Mouse (Mus musculus) spleen, postnatal 10 days (tissue): Measurements from ENCODE around the gene St3gal4.
"Not testable (repeated sequence)": the region's sequence is repeated elsewhere in the genome, so short reads cannot be mapped to it uniquely, and the experiment has no call there.

Source experiments
- DNase-seq, 2 experiments: peaks; one replicate each; pipeline ENCODE4 v3.0.0; 2021 to 2022; ENCODE audit warnings: low spot score in 2 of 2

Gene St3gal4

DNA sequence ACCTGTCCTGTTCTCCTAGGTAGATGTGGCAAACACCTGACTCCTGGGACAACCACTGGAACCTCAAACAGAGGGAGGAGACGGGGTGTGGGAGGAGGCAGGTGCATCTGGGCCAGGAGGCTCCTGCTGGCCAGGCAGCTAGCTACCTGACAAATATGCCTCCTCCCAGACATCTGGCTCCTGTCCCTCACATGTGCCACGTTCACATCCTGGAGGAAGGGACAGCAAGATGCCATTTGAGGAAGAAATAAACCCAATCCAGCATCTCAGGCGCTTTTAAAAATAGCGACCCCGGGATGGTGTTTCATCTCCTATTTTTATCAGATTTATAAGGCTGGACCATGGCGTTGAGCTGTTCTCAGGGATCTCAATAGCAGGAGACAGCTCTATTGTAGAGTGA is at the start of gene St3gal4:
St3gal4 (minus strand) TSS at position 101 of the 400 bp plus-strand sequence.
- no peak for DNase-seq

DNA sequence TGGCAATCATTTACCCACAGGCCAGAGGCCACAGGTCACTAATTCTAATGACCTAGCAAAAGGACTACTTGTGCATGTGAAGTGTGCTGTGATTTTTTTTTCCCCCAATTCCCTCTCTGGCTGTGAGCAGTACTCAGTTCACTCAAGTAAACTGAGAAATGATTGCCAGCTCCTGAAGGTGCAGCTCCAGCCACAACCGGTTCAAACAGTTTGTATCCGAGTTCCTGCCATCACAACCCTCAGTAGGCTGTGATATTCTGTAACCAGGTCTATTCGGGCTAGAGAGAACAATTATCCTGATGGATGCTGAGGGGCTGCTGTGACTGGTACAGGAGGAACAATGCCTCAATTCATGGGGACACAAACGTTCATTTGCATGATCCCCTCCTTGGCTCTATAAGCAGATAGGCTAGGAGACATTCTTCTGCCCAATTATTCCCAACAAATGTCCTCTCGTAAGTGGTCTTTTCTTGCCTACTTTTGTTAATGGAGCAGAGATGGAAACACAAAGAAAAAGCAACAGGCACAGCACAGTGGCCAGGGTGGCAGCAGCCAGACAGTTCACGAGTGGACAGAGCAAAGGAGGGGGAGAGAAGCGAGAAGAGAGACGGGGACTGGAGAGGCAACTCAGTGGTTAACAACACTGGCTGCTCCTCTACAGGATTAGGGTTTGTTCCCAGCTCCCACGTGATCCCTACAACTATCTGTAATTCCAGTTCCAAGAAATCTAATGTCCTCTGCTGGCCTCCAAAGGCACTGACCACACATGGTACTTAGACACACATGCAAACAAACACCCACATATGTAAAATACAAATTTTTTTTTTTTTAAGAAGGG is 47.9 kb upstream of the St3gal4 start:
- no peak for DNase-seq

DNA sequence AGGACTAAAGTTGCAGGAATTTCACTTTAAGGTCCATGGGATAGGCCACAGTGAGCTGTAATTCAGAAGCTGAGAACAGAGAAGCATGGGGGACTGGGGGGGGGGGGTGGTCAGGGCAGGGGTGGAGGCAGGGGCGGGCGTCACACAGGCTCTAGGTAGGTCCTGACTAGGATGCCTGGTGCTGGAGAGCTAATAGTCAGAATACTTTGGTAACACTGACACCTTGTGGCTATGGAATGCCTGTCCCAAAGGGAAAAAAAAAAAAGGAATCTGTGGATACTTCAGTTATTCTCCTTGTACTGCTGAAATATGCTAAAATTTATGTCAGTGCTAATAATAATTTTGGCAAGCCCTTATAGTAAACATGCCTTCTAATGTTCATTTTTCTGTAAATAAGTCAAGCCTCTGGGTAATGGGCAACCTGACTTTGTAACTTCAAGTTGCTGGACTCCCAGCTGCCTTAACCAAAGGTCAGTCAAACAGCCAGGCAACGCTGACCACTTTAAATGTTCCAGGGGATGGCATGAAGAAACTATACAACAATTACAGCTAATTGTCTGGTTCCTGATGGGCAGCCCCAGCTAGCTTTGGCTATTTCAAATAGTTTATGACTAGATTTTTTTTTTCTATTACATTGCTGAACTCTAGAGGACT is 47.2 kb upstream of the St3gal4 start:
- DNase-seq = no peak

DNA sequence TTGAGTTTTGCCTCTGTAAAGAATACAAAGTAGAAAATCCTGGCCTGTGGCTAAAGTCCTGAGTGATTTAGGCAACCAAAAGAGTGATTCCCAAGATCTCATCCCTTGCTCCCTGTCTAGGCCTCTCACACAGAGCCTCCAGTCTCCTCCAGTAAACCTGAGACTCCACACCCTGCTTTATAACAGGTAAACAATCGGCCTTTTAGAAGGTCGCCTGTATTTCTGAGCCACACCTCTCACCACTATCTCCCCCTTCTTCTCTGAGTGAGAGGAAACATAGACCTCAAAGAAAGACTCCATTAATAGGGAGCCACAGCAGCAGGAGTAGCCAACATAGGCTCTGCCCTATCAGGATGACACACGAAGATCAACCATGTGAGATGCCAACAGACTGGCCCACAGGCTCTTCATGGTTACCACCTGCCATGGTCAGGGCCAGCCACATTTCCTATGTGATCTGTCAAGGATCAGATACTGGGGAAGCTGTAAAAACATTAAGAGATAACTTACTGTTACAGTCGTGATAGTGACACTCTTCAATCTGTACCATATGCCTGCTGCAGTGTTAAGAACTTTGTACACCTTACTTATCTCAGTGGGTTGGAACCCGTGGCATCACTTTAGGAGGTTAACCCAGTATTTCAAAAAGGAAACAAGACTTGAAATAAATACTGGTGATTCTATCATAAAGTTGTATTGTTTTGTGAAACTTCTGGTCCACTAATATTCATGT is 45.2 kb upstream of the St3gal4 start:
- DNase-seq = no peak

DNA sequence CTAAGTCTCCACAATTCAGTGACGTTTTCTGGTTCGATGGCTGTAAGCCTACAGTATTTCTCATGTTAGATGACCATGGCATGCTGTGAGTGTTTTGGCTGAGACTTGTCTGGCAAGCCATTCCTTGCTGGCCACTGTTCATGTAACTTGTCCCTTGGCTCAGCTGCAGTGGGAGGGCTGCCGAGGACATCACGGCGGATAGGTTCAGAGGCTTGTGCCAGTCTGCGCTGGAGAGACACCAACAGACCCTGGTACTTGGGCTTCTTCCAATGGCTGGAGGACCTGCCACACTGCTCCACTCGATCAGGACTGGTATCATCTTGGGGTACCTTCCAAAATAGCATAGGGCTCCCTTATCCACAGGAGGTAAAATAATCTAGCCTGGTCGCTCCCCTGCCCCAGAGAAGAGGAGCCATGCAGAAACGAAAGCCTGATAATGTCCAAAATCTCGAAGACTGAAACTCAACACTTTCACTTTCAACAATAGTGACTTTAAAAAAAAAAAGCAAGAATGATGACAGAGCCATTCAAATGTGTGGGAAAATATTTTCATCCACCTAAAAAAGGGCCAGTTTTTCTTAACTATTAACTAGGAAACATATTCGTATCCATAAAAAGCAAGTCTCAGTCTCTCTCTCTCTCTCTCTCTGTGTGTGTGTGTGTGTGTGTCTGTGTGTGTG is 44.1 kb upstream of the St3gal4 start:
- DNase-seq = no peak

DNA sequence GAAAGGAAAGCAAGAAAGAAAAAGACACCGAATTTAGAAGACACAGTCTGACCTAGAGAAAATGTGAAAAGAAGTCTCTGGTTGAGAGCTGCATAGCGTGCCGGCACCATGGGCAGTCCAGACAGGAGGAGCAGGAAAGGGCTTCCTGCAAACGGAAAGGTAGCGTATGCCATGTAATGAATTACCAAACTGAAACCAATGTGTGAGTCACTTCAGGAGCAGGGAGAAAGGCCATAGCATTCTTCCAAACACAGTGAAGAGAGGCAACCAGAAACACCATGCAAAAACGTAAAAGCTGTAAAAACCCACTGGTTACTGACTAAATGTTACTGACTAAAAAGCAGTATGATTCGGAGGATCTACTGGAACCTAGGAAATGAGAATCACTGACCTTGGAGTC is 42.7 kb upstream of the St3gal4 start:
- no peak for DNase-seq

DNA sequence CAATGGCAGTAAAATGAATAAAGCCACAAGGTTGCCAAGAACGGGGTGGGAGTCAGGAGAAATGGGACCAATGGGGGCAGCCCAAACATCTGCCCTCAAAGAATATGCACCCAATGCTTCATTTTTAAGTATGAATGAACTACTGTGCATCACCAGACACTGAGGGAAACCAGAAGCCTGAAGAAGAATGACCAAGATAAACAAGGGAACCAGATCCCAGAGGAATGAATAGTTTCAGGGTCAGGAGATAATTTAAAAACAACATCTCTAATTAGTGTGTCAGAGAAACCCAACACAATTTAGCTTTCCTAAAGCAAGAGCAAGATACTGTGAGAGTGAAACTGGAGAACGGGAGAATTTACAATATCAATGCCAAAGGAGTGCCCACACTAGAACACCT is 41.6 kb upstream of the St3gal4 start:
- no peak for DNase-seq

DNA sequence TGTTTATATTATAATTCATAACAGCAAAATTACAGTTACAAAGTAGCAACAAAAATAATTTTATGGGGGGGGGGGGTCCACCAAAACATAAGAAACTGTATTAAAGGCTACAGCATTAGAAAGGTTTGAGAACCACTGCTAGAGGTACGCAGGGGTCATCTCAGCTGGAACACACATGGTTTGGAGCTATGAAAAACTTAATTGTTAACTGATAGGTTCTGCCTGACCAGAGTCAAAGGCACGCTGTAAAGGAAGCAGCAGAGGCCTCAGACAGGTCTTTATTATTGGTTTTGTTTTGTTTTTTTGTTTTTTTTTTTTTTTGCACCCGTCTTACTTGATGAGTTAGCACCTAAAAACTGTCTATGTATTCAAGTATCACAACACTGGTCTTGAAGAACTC is 39.4 kb upstream of the St3gal4 start:
- DNase-seq = no peak

DNA sequence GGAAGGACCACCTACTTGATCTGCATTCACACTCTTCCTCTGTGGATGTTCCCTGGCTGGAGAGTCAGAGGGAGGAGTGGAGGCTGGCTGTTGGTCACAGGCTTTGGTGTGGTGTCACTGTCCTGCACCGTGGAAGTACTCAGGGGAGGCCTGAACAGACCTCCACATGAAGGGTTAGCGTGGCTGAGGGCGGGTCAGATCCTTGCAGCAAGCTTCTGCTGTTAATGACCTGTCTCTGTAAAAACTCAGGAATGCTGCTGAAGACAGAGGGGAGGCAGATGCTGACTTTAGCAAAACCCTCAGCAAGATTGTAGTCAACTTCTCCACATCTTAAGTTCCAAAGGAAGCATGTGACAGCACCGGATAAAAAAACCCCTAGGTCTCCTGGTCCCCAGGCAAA is 37.8 kb upstream of the St3gal4 start:
- DNase-seq = no peak

DNA sequence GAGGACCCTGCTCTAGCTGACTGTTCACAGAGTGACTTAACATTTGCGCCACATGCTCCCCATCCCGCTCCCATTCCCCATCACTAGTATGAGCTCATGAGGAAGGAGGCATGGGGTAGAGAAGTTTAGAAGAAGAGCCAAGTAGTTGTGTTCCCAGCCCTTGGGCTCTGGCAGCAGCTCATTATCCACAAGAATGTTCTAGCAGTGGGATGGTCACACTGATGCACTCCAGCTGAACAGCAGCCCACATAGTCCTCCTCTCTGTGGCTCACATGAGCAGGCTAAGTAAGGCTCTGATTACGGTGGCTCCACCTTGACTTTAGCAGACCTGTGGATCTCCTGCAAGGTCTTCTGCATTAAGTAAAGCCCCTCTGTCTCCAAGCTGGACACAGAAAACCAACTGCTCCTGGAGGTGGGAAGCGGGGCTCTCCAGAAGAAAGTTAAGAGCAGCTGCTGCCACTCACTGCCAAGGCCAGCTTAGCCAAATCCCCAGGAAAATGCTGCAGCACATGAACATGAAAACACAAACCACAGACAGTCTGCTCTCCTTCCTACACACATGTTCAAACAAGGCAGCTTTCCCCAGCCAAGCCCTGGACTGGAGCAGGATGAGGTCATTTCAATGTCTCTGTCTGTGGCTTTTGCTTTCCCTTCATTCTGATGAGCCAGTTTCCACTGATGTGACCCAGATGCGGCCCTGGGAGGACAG is 37.1 kb upstream of the St3gal4 start:
- no peak for DNase-seq

DNA sequence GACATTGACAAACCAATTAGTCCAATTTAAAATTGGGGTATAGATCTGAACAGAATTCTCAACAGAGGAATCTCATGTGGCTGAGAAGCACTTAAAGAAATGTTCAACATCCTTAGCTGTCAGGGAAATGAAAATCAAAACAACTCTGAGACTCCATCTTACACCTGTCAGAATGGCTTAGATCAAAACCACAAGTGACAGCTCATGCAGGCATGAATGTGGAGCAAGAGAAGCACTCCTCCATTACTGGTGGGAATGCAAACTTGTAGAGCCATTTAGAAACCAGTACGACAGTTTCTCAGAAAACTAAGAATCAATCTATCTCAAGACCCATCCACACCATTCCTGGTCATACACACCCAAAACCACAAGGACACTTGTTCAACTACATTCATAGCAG is 33.9 kb upstream of the St3gal4 start:
- DNase-seq = no peak

DNA sequence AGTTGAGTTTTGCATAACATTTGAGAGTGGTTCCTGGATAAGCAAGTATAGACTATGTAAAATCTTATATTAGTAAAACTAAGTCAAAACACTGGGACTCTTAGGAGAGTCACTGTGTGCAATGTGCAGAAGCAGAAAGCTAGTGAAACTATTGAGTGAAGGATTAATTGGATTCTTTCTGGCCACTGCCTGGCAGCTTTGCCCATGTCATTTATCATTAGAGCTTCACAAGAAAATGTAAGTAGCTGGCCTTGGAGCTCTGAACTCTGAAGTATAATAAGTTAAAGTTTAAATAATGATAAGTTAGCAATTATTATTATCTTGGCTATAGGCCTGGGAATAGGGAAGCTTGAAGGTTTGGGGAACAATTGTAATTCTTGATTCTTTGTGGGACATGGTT is 29.8 kb upstream of the St3gal4 start:
- DNase-seq = not testable (repeated sequence)

DNA sequence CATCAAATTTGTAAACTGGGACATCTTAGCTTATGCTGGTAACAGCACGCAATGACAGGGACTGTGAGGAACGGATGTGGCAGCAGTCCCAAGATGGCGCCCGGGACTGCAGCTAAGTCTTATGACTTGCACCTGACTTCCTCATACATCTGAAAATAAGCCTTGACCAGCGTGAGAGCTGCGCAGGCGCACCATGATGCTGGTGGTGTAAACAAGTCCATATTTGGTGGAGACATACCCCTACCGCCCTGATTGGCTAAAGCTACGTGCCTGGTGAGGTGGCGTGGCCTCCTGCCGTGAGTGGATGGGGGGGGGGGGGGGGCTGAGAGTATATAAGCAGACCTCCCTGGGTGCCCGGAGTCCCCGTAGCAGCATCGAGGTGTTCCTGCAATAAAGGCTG is 28.2 kb upstream of the St3gal4 start:
- not testable (repeated sequence) for DNase-seq

DNA sequence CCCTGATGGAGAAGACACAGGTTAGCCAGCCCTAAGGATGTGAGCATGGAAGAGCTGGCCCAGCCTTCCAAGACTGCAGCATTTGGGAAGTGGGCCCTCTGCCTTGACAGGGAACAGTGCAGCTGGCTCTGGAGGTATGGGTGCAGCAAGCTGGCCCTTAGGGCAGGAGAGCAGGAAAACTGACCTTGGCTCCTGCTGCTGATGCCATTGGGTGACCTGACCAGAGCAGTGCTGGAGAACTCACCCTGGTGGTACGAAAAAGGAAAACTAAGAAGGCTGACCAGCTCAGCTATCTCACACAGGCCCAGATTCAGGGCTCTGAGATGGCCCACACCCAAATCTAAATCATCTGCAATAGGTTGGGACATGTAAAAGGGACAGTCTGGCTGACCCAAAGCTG is 26.8 kb upstream of the St3gal4 start:
- no peak for DNase-seq

DNA sequence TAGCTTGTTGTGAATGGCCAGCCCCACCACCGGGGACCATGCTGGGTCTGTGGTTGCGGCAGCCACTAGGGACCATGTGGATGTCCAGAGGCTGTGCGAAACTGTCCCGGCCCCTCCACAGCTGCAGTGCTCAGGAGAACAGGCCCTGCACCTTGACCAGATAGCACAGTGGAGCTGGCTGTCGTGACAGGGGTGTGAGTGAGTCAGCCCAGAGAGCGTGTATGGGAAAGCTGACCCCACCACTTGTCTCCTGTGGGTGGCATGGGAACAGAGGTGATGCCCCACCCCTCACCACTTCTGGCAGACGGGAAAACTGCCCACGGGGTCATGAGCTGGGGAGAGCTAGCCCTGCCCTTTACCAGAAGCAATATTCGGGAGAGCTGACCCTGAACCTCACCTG is 26.1 kb upstream of the St3gal4 start:
- no peak for DNase-seq

DNA sequence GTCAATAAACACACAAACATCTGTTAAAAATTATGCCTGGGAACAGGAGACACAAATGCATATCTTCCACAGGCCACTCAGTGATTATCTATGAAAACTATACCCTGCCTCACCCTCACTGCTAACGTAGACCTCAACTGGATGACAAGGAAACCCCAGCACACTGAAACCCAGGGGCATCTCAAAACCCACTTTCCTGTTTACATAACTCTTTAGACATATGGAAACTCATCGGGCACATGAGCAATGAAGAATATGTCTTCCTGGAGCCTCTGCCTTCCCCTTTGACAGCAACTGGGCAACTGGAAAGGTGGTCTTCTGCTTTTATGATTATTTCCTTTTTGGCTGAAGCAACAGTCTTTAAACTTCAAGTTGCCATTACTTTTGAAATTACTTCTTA is 23.2 kb upstream of the St3gal4 start:
- DNase-seq = no peak

DNA sequence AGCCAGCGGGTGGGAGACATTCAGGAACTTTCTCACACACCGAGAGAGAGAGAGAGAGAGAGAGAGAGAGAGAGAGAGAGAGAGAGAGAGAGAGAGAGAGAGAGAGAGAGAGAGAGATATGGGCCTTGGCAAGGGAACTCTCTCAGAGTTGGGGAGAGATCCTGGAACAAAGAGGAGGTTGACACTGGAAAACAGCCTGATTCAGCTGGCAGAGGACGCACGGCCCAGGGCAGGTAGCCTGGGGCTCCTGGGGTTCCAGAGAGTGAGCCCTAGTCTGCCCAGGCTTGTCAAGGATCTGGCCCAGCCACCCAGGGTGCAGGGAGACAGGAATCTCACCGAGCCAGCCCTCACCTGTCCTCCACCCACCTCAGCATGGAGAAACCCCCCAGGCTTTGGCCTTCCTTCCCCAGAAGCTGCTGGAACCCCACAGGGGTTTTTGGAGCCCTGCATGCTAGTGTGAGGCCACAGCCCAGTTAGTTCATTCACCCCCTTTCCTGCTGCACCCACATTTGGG is 20.2 kb upstream of the St3gal4 start:
- no peak for DNase-seq

DNA sequence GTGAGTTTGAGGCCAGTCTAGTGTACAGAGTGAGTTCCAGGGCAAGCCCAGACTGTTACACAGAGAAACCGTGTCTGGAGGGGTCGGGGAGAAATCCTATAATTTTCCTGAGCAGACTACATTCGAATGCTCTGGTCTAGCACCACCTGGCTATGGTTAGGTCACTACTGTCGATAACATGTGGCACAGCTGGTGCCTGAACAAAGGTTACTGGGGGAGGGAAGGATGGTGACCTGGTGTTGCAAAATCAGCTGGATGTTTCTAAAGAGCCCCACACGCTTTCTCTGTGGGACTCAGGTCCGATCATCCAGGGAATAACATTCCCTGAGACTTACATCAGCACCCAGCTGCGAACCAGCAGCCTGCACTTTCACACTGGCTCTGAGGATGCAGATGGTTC is 19.0 kb upstream of the St3gal4 start:
- no peak for DNase-seq

DNA sequence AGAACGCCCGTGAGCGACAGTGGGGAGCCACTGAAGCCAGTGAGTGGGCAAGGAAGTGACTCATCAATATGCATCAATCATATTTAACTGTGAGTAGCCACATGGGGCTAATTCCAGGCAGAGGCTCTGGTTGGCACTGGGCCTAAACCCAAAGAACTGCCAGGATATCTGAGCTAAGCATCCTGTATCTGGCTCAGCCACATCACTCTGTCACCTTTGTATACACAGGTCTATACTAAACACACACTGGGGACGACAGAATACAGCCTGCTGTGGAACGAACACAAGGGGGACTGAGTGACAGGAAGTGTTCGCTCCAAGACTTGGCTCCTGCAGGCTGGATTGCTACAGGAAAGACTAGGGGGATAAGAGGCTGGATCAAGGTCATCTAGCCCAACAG is 16.5 kb upstream of the St3gal4 start:
- DNase-seq = no peak

DNA sequence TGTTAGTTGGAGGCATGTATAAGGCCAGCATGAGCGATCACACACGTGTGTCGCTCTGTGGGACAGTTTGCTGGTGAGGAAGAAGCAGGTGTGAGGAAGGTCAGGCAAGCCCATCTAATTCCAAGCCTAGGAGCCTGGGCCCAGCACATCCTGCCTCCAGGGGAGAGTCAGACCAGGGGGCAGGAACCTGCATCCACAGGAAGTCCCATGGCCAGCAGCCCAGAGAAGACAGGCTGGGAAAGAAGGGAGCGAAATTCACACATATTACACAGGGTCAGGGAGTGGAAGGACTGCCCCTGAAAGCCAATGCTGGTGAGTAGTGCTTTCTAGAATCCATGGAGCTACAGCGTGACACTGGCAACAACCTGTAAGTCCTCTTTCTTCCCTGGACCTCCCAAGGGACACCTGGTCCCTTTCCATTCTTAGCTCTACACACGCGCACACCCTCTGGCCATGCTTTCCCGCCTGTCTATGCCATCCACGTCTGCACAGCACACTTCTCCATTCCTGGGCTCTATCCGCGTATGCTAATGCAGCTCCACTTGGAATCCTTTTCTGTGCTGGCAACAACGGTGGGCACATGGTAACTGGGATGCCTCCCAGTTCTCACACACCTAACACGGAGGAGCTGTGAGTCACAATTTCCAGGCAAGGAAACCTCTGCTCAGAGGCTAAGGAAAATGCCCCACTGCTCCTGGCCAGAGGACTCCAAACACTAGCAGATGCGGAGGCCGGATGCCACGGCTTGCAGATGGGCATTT is 12.7 kb upstream of the St3gal4 start:
- no peak for DNase-seq

DNA sequence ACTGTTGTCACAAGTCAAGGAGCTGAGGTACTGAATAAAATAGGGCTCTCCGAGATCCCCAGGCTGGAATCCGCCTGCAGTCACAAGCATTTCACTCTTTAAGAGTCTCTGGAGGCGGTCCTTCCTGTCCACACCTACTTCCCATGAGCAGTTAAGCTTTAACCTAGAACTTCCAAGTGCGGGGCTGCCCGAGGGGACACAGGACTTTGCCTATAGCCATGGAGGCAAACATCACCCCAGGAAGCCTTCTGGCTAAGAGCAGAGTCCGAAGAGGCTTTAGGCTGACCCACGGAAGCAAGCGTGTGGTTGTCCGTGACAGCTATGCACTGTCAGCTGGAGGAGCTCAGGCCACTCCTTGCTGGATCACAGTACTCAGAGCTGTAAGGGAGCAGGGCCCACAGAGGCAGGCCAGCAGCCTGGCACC is 9.9 kb upstream of the St3gal4 start:
- DNase-seq = no peak
